Mouse (Mus musculus): ENCODE measurements around the gene 2210010C04Rik. TPM values are rescaled to one million over a fixed set of nuclear protein-coding genes. Genes with fewer than 3 reads are reported as not detected.

2210010C04Rik gene
- polyA plus RNA-seq, 1 experiment from 2014 or later: not detected

GRCm38 (mm10) chr6:41048602-41049001 lies 13.3 kb upstream of the 2210010C04Rik start:
- no peak overlapping the region for H3K4me3 ChIP-seq (replicated peaks)
- no peak overlapping the region for H3K27ac ChIP-seq (replicated peaks)
- 20% methylated on average over 1 of the region's 1 CpGs for WGBS (ENCODE audit: insufficient replicate concordance)
- H3K4me2 ChIP-seq: no peak overlapping the region
- H3K27me3 ChIP-seq: no peaks in the 10 kb centered on the region
- ATAC-seq (ENCODE audit: insufficient read depth): no peak
- no peaks in the 10 kb centered on the region for H3K36me3 ChIP-seq (replicated peaks)
- H3K4me1 ChIP-seq (replicated peaks): no peaks in the 10 kb centered on the region
- H3K9ac ChIP-seq: no peak overlapping the region
- H3K9me3 ChIP-seq (replicated peaks): no peaks in the 10 kb centered on the region

- no peak for ATAC-seq (ENCODE audit: insufficient read depth)
- Histone ChIP-seq H3K4me2 (no peak overlapping the region), H3K9ac (no peak overlapping the region), H3K36me3 (replicated peaks) (no peaks in the 10 kb centered on the region), H3K4me1 (replicated peaks) (no peaks in the 10 kb centered on the region), H3K27me3 (no peaks in the 10 kb centered on the region), H3K27ac (replicated peaks) (no peak overlapping the region), H3K9me3 (replicated peaks) (no peaks in the 10 kb centered on the region), H3K4me3 (replicated peaks) (no peak overlapping the region)
- 50% methylated on average over 1 of the region's 1 CpGs for WGBS (ENCODE audit: insufficient replicate concordance)
Measured at GRCm38 (mm10) chr6:41047961-41048360, 12.7 kb upstream of the 2210010C04Rik start.

- Histone ChIP-seq H3K9ac (no peak overlapping the region), H3K4me1 (replicated peaks) (no peaks in the 10 kb centered on the region), H3K36me3 (replicated peaks) (no peaks in the 10 kb centered on the region), H3K27ac (replicated peaks) (no peak overlapping the region), H3K4me3 (replicated peaks) (no peak overlapping the region), H3K27me3 (no peaks in the 10 kb centered on the region), H3K4me2 (no peak overlapping the region), H3K9me3 (replicated peaks) (no peaks in the 10 kb centered on the region)
- 53% methylated on average over 1 of the region's 1 CpGs for WGBS (ENCODE audit: insufficient replicate concordance)
- no peak for ATAC-seq (ENCODE audit: insufficient read depth)
Measured at GRCm38 (mm10) chr6:41047202-41047601, 11.9 kb upstream of the 2210010C04Rik start.

- Histone ChIP-seq H3K27me3 (no peaks in the 10 kb centered on the region), H3K9me3 (replicated peaks) (no peaks in the 10 kb centered on the region), H3K4me2 (no peak overlapping the region), H3K36me3 (replicated peaks) (no peaks in the 10 kb centered on the region), H3K4me3 (replicated peaks) (no peak overlapping the region), H3K4me1 (replicated peaks) (no peaks in the 10 kb centered on the region), H3K9ac (no peak overlapping the region), H3K27ac (replicated peaks) (no peak overlapping the region)
- no peak for ATAC-seq (ENCODE audit: insufficient read depth)
- WGBS (ENCODE audit: insufficient replicate concordance): 34% methylated on average over 2 of the region's 2 CpGs
Measured at GRCm38 (mm10) chr6:41046553-41046952, 11.2 kb upstream of the 2210010C04Rik start.

GRCm38 (mm10) chr6:41044753-41045152 lies 9.4 kb upstream of the 2210010C04Rik start:
- Histone ChIP-seq H3K36me3 (replicated peaks) (no peaks in the 10 kb centered on the region), H3K27me3 (no peaks in the 10 kb centered on the region), H3K9ac (no peak overlapping the region), H3K4me2 (no peak overlapping the region), H3K27ac (replicated peaks) (no peak overlapping the region), H3K9me3 (replicated peaks) (no peaks in the 10 kb centered on the region), H3K4me1 (replicated peaks) (no peaks in the 10 kb centered on the region), H3K4me3 (replicated peaks) (no peak overlapping the region)
- 35% methylated on average over 1 of the region's 1 CpGs for WGBS (ENCODE audit: insufficient replicate concordance)
- ATAC-seq (ENCODE audit: insufficient read depth): no peak

GRCm38 (mm10) chr6:41044314-41044713 lies 9.0 kb upstream of the 2210010C04Rik start:
- no peak for ATAC-seq (ENCODE audit: insufficient read depth)

GRCm38 (mm10) chr6:41032802-41033201 lies 2.5 kb downstream of the 2210010C04Rik start:
- no peaks in the 10 kb centered on the region for H3K4me1 ChIP-seq (replicated peaks)
- no peaks in the 10 kb centered on the region for H3K36me3 ChIP-seq (replicated peaks)
- no peaks in the 10 kb centered on the region for H3K9me3 ChIP-seq (replicated peaks)
- no peaks in the 10 kb centered on the region for H3K27me3 ChIP-seq
- no peak overlapping the region for H3K4me2 ChIP-seq
- WGBS (ENCODE audit: insufficient replicate concordance): 67% methylated on average over 6 of the region's 6 CpGs
- H3K9ac ChIP-seq: no peak overlapping the region
- no peak for ATAC-seq (ENCODE audit: insufficient read depth)
- no peak overlapping the region for H3K27ac ChIP-seq (replicated peaks)
- H3K4me3 ChIP-seq (replicated peaks): no peak overlapping the region

More at GRCm38 (mm10) chr6:41044314-41044713, 9.0 kb upstream of the 2210010C04Rik start:
- Histone ChIP-seq H3K9ac (no peak overlapping the region), H3K4me3 (replicated peaks) (no peak overlapping the region), H3K27me3 (no peaks in the 10 kb centered on the region), H3K9me3 (replicated peaks) (no peaks in the 10 kb centered on the region), H3K27ac (replicated peaks) (no peak overlapping the region), H3K36me3 (replicated peaks) (no peaks in the 10 kb centered on the region), H3K4me1 (replicated peaks) (no peaks in the 10 kb centered on the region), H3K4me2 (no peak overlapping the region)
- 48% methylated on average over 1 of the region's 1 CpGs for WGBS (ENCODE audit: insufficient replicate concordance)

GRCm38 (mm10) chr6:41032231-41032630 lies 3.1 kb downstream of the 2210010C04Rik start:
- H3K27ac ChIP-seq (replicated peaks): no peak overlapping the region
- no peak overlapping the region for H3K9ac ChIP-seq
- H3K4me1 ChIP-seq (replicated peaks): no peaks in the 10 kb centered on the region
- WGBS (ENCODE audit: insufficient replicate concordance): 52% methylated on average over 3 of the region's 3 CpGs
- H3K4me2 ChIP-seq: no peak overlapping the region
- H3K9me3 ChIP-seq (replicated peaks): no peaks in the 10 kb centered on the region
- H3K36me3 ChIP-seq (replicated peaks): no peaks in the 10 kb centered on the region
- H3K4me3 ChIP-seq (replicated peaks): no peak overlapping the region
- no peak for ATAC-seq (ENCODE audit: insufficient read depth)
- H3K27me3 ChIP-seq: no peaks in the 10 kb centered on the region

GRCm38 (mm10) chr6:41030821-41031220 lies 4.5 kb downstream of the 2210010C04Rik start:
- Histone ChIP-seq H3K4me2 (no peak overlapping the region), H3K9me3 (replicated peaks) (no peaks in the 10 kb centered on the region), H3K4me3 (replicated peaks) (no peak overlapping the region), H3K4me1 (replicated peaks) (no peaks in the 10 kb centered on the region), H3K36me3 (replicated peaks) (no peaks in the 10 kb centered on the region), H3K27me3 (no peaks in the 10 kb centered on the region), H3K27ac (replicated peaks) (no peak overlapping the region), H3K9ac (no peak overlapping the region)
- ATAC-seq (ENCODE audit: insufficient read depth): no peak
- 65% methylated on average over 3 of the region's 3 CpGs for WGBS (ENCODE audit: insufficient replicate concordance)

GRCm38 (mm10) chr6:41027053-41027452 lies 8.3 kb downstream of the 2210010C04Rik start:
- Histone ChIP-seq H3K27me3 (no peaks in the 10 kb centered on the region), H3K4me1 (replicated peaks) (no peaks in the 10 kb centered on the region), H3K4me3 (replicated peaks) (no peak overlapping the region), H3K4me2 (no peak overlapping the region), H3K9me3 (replicated peaks) (no peaks in the 10 kb centered on the region), H3K9ac (no peak overlapping the region), H3K36me3 (replicated peaks) (no peaks in the 10 kb centered on the region), H3K27ac (replicated peaks) (no peak overlapping the region)
- ATAC-seq (ENCODE audit: insufficient read depth): no peak
- WGBS (ENCODE audit: insufficient replicate concordance): 35% methylated on average over 2 of the region's 2 CpGs

- Histone ChIP-seq H3K9ac (no peak overlapping the region), H3K27me3 (no peaks in the 10 kb centered on the region), H3K4me2 (no peak overlapping the region), H3K36me3 (replicated peaks) (no peaks in the 10 kb centered on the region), H3K4me3 (replicated peaks) (no peak overlapping the region), H3K27ac (replicated peaks) (no peak overlapping the region), H3K9me3 (replicated peaks) (no peaks in the 10 kb centered on the region), H3K4me1 (replicated peaks) (no peaks in the 10 kb centered on the region)
- 56% methylated on average over 2 of the region's 2 CpGs for WGBS (ENCODE audit: insufficient replicate concordance)
- no peak for ATAC-seq (ENCODE audit: insufficient read depth)
Measured at GRCm38 (mm10) chr6:41025873-41026650, 9.2 kb downstream of the 2210010C04Rik start.

GRCm38 (mm10) chr6:41019140-41019539 lies 16.2 kb downstream of the 2210010C04Rik start:
- H3K9ac ChIP-seq: no peak overlapping the region
- no peak overlapping the region for H3K27ac ChIP-seq (replicated peaks)
- 48% methylated on average over 2 of the region's 2 CpGs for WGBS (ENCODE audit: insufficient replicate concordance)
- H3K4me2 ChIP-seq: no peak overlapping the region
- no peaks in the 10 kb centered on the region for H3K36me3 ChIP-seq (replicated peaks)
- no peaks in the 10 kb centered on the region for H3K9me3 ChIP-seq (replicated peaks)
- no peaks in the 10 kb centered on the region for H3K27me3 ChIP-seq
- no peak for ATAC-seq (ENCODE audit: insufficient read depth)
- H3K4me1 ChIP-seq (replicated peaks): no peaks in the 10 kb centered on the region
- H3K4me3 ChIP-seq (replicated peaks): no peak overlapping the region
